Mouse (Mus musculus): Measurements from ENCODE around the gene Cep41.

Gene Cep41

GRCm38 (mm10) chr6:30711365-30711763, 17.8 kb upstream of the Cep41 start:
- DNase-seq (ENCODE audit: low spot score in 2 of 2) = no peak

DNA sequence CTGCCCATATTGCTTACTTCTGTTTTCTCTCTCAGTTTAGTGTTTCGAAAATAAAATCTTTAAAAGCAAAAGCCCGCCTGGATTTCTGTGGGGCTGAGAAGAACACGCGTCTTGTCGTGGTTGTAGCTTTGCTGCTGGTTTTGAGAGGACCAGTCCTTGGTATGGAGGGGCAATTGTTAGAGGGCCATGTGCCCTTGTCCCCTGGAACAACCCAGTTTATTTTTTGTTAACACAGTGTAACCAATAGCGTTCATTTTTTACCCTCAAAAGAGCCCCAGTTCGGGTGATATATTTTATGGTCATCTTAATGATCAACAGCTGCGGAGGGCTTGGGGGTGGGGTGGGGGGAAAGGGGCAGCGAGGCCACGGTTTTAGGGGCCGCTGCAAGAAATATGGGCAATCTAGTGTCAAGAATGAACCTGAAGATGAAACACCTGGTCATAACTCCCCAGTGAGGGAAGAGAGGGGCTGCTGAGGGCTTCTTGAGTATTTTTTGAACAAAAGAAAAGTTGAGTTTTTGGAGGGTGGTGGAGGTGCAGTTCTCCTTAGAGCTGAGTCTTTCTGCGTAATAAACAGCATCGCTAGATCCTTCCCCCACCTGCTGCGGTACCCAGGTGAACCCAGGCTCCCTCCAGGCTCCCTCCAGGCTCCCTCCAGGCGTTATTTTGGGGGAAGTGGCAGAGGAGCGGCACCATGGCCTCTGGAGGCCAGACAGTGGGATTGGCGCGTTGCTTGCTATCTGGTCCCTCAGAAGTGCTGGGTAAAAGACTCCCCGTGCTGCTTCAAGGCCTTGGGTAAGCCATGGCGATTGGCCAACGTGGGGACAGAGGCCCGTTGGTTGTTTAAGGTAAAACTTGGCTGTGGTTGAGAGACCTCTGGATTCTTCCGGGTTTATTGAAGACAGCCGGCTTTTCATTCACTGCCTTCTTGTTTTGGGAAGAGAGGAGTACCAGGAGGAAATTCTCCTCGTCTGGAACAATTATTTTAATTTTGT, 17.1 kb upstream of the Cep41 start:
- no peak for DNase-seq (ENCODE audit: low spot score in 2 of 2)

DNA sequence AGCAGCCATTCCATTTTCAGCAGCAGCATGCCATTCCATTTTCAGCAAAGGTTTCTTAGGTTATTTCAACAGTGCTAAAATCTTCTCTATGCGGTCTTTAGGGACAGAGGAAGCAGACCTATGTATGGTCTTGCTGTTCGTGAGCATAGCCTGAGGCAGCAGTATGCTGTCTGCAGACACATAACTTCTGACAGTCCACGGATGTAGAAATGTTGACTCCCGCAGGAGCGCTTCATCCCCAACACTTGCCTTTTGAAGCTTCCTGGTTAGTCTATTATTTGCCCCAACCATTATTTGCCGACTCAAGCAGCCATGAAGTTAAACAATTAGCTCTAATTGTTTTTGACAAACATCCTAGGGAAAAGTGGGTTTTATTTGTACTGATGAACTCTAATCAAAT, 15.6 kb upstream of the Cep41 start:
- DNase-seq (ENCODE audit: low spot score in 2 of 2) = no peak

- no peak for DNase-seq (ENCODE audit: low spot score in 2 of 2)
These were observed 10.5 kb upstream of the Cep41 start for GRCm38 (mm10) chr6:30703977-30704602.

GRCm38 (mm10) chr6:30703476-30703875, 9.9 kb upstream of the Cep41 start:
- DNase-seq (ENCODE audit: low spot score in 2 of 2) = no peak

DNA sequence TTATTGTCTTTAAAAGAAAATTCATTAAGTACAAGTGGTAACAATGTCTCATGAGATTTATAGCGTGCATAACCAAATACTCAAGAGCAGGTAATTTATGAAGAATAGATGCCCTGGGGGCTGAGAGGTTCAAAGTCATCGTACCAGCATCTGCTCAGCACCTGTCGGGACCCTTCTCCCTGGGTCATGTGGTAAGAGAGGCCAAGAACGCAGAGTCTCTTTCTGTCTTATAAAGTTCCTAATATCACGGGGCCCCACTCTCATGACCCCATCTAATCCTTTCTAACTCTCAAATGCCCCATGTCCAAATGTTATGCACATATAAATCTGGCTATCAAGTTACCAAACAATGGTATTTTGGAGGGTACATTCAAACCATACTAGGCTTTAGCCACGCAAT, 9.3 kb upstream of the Cep41 start:
- no peak for DNase-seq (ENCODE audit: low spot score in 2 of 2)

GRCm38 (mm10) chr6:30700182-30700581, 6.6 kb upstream of the Cep41 start:
- DNase-seq (ENCODE audit: low spot score in 2 of 2) = no peak

DNA sequence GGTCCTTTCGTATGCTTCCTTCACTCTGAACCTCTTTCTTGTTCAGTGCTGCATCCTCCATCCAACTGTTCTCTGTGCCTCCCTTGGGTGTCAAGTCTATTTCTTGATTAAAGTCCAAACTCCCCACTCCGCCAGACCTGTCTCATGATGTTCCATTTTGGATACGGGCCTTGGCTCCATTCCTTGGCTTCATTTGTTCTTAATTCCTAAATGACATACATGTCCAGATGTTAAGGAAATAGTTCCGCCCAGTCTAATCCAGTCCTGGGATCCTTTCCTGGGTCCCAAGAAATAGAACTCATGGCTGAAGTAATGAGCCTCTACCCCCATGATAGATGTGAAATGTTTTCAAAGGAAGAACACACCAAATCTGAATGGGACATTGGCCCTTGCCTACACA, 4.5 kb upstream of the Cep41 start:
- DNase-seq (ENCODE audit: low spot score in 2 of 2) = no peak

- no peak for DNase-seq (ENCODE audit: low spot score in 2 of 2)
These were observed 3.9 kb upstream of the Cep41 start for GRCm38 (mm10) chr6:30697464-30697863.

DNA sequence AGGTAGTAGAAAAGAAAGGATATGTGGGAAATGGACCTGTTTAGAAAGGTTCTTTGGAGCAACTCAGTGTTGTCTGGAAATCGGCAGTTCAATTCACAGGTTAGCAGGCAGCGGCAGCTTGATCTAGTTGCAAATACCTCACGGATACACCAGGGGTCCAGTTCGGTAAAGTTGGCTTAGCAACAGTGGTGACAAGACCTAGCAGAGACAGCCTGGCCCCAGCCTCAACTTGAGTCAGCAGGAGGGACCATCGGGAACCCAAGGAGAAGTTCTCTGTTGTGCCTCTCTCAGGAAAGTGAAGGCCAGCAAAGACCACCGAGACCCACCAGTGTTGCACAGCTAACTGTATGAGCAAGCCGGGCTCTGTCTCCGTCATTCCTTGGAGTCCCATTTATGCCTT, 1.6 kb upstream of the Cep41 start:
- DNase-seq (ENCODE audit: low spot score in 2 of 2) = no peak

GRCm38 (mm10) chr6:30694209-30694608, 660 bp upstream of the Cep41 start:
- no peak for DNase-seq (ENCODE audit: low spot score in 2 of 2)

DNA sequence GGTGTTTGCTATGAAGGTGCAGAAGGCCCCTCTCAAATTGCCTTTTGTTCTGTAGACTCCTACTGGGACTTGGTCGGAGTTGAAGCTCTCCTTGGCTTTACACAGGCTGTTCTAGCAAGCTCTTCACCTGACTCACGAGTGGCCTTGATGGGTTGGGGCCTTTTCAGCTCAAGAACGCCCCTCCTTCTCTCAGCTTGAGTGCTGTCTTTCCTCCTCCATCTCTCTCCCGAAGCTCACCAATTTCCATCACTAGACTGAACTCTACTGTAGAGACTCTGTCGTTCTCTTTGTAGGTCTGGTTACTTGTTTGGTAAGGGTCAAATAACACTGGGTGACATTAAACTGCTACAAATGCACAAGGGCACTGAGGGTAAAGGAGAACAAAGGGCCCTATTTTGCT, 723 bp downstream of the Cep41 start:
- no peak for DNase-seq (ENCODE audit: low spot score in 2 of 2)

GRCm38 (mm10) chr6:30687198-30687597, 6.4 kb downstream of the Cep41 start:
- no peak for DNase-seq (ENCODE audit: low spot score in 2 of 2)

DNA sequence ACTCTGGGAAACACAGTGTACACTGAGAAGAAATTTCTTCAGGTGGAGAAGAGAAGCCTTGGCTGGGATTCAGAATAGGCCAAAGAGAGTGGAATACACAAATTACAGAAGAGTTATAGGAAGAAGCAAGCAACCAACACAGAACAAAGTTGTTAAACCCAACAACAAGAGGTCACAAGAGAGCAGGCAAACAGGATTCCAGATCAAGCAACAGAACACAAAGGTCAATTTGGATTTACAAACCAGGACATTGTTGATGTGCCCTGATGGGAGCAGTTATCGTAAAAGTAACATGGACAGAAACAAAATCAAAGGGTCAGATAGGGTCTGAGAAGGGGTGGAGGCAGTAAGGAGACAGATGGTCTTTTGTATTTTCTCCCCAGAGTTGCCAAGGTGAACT, 9.0 kb downstream of the Cep41 start:
- DNase-seq (ENCODE audit: low spot score in 2 of 2) = no peak

GRCm38 (mm10) chr6:30681935-30682900, 11.3 kb downstream of the Cep41 start:
- no peak for DNase-seq (ENCODE audit: low spot score in 2 of 2)

GRCm38 (mm10) chr6:30680442-30680841, 13.1 kb downstream of the Cep41 start:
- no peak for DNase-seq (ENCODE audit: low spot score in 2 of 2)

DNA sequence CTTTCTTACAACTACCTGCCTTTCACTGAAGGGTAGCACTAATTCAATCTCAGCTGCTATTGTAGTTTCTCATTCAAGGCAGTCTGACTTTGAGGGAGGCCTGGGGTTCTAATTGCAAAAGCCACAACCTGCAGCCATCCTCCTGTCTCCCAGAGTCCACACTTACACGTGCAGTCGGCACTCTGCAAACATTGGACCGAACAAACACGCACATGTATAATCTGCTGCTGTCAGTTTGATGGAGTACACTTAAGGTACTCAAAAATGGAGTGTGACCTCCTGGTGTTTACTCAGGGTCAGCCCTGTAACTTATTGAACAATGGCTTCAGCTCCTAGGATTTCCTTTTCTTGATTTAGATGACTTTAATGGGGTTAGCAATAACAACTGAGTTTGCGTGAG, 14.0 kb downstream of the Cep41 start:
- DNase-seq (ENCODE audit: low spot score in 2 of 2) = no peak

DNA sequence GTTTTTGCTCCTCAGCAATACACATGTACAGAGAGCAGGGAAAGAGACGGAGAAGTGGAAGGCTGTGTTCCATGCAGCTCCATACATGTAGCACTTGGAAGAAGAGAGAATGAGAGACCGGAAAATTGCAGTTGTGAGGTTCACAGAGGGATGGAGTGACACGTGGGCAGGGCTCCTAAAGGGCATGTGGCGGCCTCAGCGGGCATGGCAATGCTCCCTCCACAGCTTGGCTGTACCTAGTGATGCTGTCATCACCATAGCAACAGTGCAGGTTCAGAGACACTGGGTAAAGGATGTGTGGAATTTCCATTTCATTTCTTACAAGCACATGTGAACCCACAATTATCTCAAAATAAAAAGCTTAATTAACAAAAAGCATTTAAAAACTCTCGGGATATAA, 15.1 kb downstream of the Cep41 start:
- no peak for DNase-seq (ENCODE audit: low spot score in 2 of 2)

- no peak for DNase-seq (ENCODE audit: low spot score in 2 of 2)
These were observed 16.0 kb downstream of the Cep41 start for GRCm38 (mm10) chr6:30677591-30677990.

- DNase-seq (ENCODE audit: low spot score in 2 of 2) = peak in 1 of 2 experiments; percentile 52
These were observed 17.0 kb downstream of the Cep41 start for GRCm38 (mm10) chr6:30676506-30676905.

- DNase-seq (ENCODE audit: low spot score in 2 of 2) = no peak
These were observed 18.2 kb downstream of the Cep41 start for GRCm38 (mm10) chr6:30675281-30675771.

All from spleen, postnatal 36 days (tissue).